Mouse (Mus musculus): ENCODE measurements around the gene M1ap. TPM values are rescaled to one million over a fixed set of nuclear protein-coding genes. Genes with fewer than 3 reads are reported as not detected.

The M1ap gene
- total RNA-seq, 2 experiments from 2014 or later = not detected

- no peak for DNase-seq (ENCODE audit: extremely low spot score in 1 of 2, low spot score in 2 of 2)
- intact Hi-C loops (cut with DNase I) = no loop called here
Measured at GRCm38 (mm10) chr6:83023786-83024185, 77.1 kb downstream of the M1ap start.

- intact Hi-C loops (cut with DNase I) = no loop called here
- no peak for DNase-seq (ENCODE audit: extremely low spot score in 1 of 2, low spot score in 2 of 2)
Measured at GRCm38 (mm10) chr6:83024421-83024820, 77.7 kb downstream of the M1ap start.

GRCm38 (mm10) chr6:83025221-83025620, 78.5 kb downstream of the M1ap start:
- intact Hi-C loops (cut with DNase I) = no loop called here

DNA sequence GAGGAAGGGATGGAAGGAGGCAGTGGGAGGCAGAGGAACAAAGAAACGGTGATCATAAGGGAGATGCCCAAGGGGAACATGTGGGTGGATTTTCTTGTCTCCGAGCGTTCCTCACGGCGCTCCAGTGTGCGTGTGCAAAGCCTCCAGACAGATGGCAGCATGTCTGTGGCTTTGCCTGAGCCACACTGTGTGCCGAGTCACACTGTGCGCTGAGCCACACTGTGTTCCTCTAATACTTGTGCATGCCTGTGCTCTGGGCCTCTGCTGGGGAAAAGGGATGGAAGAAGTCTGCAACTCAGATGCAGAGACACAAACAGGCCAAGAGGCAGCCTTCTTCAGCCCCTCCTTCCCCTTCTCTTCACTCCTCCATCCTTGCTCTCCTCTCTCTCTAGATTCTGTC, 80.6 kb downstream of the M1ap start:
- no peak for DNase-seq (ENCODE audit: extremely low spot score in 1 of 2, low spot score in 2 of 2)
- intact Hi-C loops (cut with DNase I) = no loop called here

More at GRCm38 (mm10) chr6:83025221-83025620, 78.5 kb downstream of the M1ap start:
- DNase-seq (ENCODE audit: extremely low spot score in 1 of 2, low spot score in 2 of 2) = no peak

- DNase-seq (ENCODE audit: extremely low spot score in 1 of 2, low spot score in 2 of 2) = no peak
- intact Hi-C loops (cut with DNase I) = no loop called here
Measured at GRCm38 (mm10) chr6:83027706-83028105, 81.0 kb downstream of the M1ap start.

DNA sequence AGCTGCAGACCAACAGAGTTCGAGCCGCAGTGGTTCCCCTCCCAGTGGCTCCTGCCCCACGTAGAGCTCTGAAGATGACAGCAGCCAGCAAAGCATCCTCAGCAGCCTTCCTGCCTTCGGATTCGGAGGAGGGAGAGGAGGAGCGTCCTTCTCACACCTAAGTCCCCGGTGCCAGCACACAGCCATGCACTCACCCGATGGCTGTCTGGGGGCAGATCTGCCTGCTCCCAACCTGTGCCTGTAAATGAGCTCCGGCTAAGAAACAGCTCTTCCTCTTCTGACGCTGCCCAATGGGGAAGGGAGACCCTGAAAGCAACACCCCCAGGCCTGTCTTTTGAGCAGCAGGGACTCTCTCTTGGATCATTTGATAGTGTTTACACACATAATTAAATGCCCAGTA, 83.1 kb downstream of the M1ap start:
- intact Hi-C loops (cut with DNase I) = loop anchor here (5.0 kb wide), 1 partner anchor 32 kb away; no protein-coding TSS in a partner anchor
- no peak for DNase-seq (ENCODE audit: extremely low spot score in 1 of 2, low spot score in 2 of 2)

DNA sequence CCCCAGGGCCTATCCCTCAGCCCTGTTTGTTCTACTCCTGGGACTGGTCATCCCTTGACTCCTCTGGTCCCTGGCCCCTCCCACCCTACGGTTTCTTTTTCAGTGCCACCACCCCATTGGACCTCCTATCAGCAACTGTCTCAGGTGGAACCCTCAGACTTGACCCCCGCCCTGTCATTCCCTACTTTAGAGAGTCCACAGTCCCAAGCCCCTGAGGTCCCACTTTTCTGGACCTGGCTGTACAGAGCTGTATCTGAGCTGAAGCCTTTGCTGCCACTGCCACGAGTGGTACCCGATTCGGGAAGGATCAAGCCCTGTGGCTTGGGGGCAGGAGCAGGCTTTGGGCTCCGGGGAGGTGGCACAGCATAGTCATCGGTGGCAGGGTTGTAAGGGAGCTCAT, 84.4 kb downstream of the M1ap start:
- intact Hi-C loops (cut with DNase I) = loop anchor here (5.0 kb wide), 1 partner anchor 34 kb away; no protein-coding TSS in a partner anchor
- DNase-seq (ENCODE audit: extremely low spot score in 1 of 2, low spot score in 2 of 2) = no peak

DNA sequence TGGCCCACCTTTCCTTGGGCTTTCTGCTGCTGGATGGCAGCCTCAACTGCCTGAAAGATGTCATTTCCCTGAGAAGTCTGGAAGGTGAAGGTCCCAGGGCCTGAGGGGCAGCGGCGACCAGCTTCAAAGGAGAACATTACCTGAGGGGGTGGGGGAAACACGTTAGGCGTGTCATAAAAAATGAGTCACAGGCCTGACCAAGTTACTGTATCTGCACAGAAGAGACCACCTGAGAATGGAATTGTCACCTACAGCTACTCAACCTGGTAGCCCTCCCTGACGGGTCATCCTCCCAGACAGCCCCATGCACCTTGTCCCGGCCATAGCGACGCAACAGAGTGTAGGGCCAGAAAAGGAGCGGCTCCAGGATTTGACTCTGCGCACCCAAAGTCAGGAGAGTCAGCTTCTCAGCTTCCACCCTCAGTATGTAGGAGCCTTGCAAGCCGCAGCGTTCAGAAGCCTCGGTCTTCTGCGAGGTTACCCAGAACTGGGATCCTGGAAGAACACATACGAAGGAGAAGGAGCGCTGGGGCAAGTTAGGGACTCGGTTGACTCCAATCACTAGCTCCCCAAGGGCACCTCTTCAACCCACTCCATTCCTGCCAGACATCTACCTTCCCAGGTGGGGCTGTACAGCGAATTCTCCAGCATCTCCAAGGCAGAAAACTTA, 85.4 kb downstream of the M1ap start:
- intact Hi-C loops (cut with DNase I) = loop anchor here (5.0 kb wide), 1 partner anchor 35 kb away; no protein-coding TSS in a partner anchor
- DNase-seq (ENCODE audit: extremely low spot score in 1 of 2, low spot score in 2 of 2) = no peak

DNA sequence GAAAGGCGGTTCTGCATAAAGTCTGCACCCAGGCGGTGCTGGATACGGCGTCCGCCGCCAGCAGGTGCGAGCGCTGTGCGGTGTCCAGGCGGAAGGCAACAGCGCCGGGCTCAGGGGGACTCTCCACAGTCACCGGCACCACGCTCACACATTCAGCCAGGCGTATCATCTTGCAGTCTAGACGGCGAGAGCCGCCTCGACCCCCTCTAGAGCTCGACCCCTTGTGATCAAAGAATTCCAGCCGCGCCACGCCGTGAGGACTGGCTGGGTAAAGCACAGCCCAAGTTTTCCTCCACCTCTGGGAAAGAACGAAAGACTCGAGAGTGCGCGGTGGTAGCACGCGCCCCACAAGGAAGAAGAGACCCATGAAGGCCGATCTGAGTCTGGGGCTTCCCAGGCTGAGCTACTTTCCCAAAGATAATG, 86.1 kb downstream of the M1ap start:
- intact Hi-C loops (cut with DNase I) = loop anchor here (5.0 kb wide), 1 partner anchor 35 kb away; no protein-coding TSS in a partner anchor
- no peak for DNase-seq (ENCODE audit: extremely low spot score in 1 of 2, low spot score in 2 of 2)

- peak in 1 of 2 experiments; percentile 86 for DNase-seq (ENCODE audit: extremely low spot score in 1 of 2, low spot score in 2 of 2)
- intact Hi-C loops (cut with DNase I) = loop anchor here (5.0 kb wide), 1 partner anchor 36 kb away; no protein-coding TSS in a partner anchor
Measured at GRCm38 (mm10) chr6:83033249-83034185, 86.8 kb downstream of the M1ap start, which contains the start of the genes Dok1 and Loxl3. Gene Dok1, minus strand, starts transcription at chr6:83033471. Gene Loxl3, plus strand, starts transcription at chr6:83034173.

GRCm38 (mm10) chr6:83034463-83035055, 87.9 kb downstream of the M1ap start:
- intact Hi-C loops (cut with DNase I) = loop anchor here (5.0 kb wide), 1 partner anchor 37 kb away; no protein-coding TSS in a partner anchor
- DNase-seq (ENCODE audit: extremely low spot score in 1 of 2, low spot score in 2 of 2) = no peak

GRCm38 (mm10) chr6:83037188-83037587, 90.5 kb downstream of the M1ap start:
- no peak for DNase-seq (ENCODE audit: extremely low spot score in 1 of 2, low spot score in 2 of 2)
- intact Hi-C loops (cut with DNase I) = no loop called here

DNA sequence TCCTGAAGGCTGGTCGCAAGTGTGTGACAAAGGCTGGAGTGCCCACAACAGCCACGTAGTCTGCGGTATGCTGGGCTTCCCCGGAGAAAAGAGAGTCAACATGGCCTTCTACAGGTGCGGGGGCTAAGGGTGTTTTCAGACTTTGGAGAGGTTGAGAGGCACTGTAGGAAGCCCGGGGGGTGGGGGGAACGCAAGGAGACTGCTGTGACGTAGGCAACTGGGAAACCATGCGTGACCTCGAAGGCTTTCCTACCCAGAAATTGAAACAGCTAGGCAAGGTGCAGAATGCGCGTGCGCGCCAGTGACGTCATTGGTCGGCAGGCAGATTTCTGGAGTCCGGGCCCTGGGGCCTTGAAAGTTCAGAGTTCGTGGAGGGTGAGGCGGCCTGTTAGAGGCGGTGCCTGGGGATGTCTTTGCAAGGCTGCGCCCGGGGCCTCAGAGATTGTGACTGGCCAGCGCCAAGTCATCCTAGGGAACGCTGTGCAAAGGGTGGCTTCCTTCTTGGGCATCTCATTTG, 91.9 kb downstream of the M1ap start:
- DNase-seq (ENCODE audit: extremely low spot score in 1 of 2, low spot score in 2 of 2) = peak; percentile 84 to 90
- intact Hi-C loops (cut with DNase I) = no loop called here

GRCm38 (mm10) chr6:83040601-83041000, 93.9 kb downstream of the M1ap start:
- DNase-seq (ENCODE audit: extremely low spot score in 1 of 2, low spot score in 2 of 2) = no peak
- intact Hi-C loops (cut with DNase I) = no loop called here

GRCm38 (mm10) chr6:83043561-83043960, 96.9 kb downstream of the M1ap start:
- DNase-seq (ENCODE audit: extremely low spot score in 1 of 2, low spot score in 2 of 2) = no peak
- intact Hi-C loops (cut with DNase I) = no loop called here

DNA sequence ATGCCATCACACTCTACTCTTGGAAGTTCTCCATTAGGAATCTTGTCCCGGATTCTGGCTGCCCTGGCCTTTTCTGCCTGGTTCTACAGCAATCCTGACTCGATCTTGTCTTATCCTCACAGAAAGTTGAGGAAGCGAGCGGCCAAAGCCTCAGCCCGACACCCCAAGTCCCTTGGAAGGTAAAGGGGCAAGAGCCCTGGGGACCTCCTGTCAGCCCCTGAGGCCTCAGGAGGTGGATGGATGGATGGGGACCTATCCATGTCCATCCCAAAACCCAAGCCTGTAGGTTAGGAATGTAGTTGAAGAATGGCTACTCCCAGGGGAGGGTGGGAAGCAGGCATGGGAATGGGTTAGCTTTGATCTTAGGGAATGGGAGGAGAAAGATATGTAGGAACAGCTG, 97.3 kb downstream of the M1ap start:
- intact Hi-C loops (cut with DNase I) = no loop called here
- DNase-seq (ENCODE audit: extremely low spot score in 1 of 2, low spot score in 2 of 2) = no peak

GRCm38 (mm10) chr6:83044742-83045141, 98.0 kb downstream of the M1ap start:
- no peak for DNase-seq (ENCODE audit: extremely low spot score in 1 of 2, low spot score in 2 of 2)
- intact Hi-C loops (cut with DNase I) = no loop called here

DNA sequence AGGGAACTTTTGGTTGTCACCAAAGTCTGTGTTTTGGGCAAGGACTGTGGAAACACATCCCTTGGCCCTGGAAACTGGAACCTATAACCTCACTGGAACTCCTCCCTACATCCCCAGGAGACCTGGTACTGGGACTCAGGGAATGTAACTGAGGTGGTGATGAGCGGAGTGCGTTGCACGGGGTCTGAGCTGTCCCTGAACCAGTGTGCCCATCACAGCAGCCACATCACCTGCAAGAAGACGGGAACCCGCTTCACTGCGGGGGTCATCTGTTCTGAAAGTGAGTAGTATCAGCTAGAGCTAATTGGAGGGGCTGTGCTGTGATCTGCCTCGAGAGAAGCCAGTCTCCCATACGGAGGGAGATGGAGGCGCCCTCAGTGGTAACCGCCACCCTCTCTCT, 102.7 kb downstream of the M1ap start:
- intact Hi-C loops (cut with DNase I) = no loop called here
- no peak for DNase-seq (ENCODE audit: extremely low spot score in 1 of 2, low spot score in 2 of 2)
